Mouse (Mus musculus): ENCODE data around the gene Olfml2a. TPM values are rescaled to one million over a fixed set of nuclear protein-coding genes. Genes with fewer than 3 reads are reported as not detected.

The Olfml2a gene
- total and polyA plus RNA-seq, 3 experiments, result 0.12 to 0.33 TPM; not detected in 1

DNA sequence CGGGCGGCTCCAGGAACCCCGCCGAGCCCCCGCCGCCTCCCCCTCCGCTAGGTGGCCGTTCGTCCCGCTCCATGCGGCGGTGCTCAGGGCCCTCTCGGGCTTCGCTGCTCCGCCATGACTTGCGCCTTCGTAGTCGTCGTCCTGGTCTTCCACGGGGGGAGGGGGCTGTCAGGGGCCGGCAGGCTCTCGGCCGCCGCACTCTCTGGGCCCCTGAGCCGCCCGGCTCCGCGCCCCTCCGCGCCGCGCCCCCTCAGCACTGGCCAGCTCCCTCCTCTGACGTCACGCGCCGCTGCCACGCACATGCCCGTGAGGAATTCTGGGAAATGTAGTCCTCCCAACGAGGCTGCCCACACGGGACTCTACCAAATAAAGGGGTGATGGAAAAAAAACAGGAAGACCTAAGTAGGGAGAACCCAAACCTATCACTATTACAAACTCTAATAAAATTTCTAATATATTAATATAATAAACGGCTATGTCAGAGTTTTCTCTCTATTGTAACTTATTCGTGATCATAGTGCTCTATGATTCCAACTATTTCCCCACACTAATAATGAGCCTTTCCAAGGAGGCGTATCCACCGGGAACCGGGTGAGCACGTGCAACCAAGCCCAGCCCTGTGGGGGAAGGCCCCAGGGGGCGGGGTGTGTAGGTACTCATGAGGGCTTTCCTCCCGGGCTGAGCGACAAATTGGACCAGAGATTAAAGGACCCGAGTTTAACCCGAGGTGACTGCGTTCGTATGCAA lies 5.5 kb upstream of the Olfml2a start (continued):
- TF ChIP-seq ZNF384 (IDR thresholded peaks at IDR 0.05; ENCODE audit: low read depth, low read length) (peak; percentile 78), POLR2AphosphoS2 (IDR thresholded peaks at IDR 0.05; ENCODE audit: low read length) (no peak; the same call in 1 of the 2 replicates), MXI1 (IDR thresholded peaks at IDR 0.05; ENCODE audit: low read depth, low read length) (peak; percentile 97), GATA1 (IDR thresholded peaks at IDR 0.05; ENCODE audit: low read depth, low read length) (no peak)

DNA sequence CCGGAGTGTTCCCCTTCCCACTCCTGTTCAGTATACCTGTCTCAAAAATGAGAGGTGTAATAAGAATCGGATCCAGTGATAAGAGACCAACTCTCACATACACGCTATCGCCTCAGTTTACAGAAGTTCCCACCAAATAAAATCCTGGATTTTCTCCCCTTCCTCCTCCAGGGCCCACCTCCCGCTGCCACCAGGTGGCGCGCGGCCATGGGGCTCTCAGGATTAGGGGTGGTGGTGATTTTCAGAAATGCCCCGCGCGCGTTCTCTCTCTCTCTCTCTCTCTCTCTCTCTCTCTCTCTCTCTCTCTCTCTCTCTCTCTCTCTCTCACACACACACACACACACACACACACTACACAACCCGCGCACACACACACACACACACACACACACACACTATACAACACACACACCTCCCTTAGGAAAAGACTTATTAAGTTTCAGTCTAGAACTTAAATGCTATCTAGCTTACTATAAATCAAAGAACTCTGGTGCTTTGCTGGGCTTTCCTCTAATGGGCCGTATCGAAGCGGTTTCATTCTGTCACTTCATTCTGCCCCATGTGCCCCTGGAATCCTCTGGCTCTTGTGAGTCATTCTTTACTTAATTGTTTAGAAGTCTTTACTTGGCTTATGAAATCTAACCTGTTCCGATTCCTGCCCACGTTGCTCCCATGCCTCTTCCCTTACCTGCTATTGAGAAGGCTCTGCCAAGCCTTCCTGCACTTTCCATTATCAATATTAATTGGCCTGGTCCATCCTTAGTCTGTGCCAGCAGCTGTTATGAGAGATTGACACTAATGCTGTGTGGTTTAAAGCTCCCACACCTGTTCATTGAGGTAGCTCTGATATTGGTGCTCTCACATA lies 4.4 kb upstream of the Olfml2a start, which contains the start of gene Nr6a1:
Gene Nr6a1 (minus strand): TSS at position 574 of the 865 bp plus-strand sequence.
- Histone ChIP-seq H3K79me2 (ENCODE audit: control insufficient read depth, insufficient read depth, low read length, poor library complexity) (peaks cover 13% of the 10 kb centered on the region), H3K4me1 (ENCODE audit: control insufficient read depth in 1 of 2, insufficient read depth in 2 of 2, low read length in 2 of 2) (peaks cover 2 to 16% of the 10 kb centered on the region in 2 experiments; a peak in 3 of 4 replicates), H3K27me3 (ENCODE audit: control insufficient read depth in 1 of 2, insufficient read depth in 2 of 2, low read length in 2 of 2) (no peaks in the 10 kb centered on the region), H3K9me3 (replicated peaks; ENCODE audit: insufficient read depth, low read length) (no peaks in the 10 kb centered on the region), H3K4me3 (ENCODE audit: control insufficient read depth in 1 of 2, insufficient read depth in 1 of 2, low read depth in 2 of 2, low read length in 2 of 2) (peak within 1 kb of the TSS; percentile 48 to 71), H3K27ac (ENCODE audit: control insufficient read depth, low read depth, low read length) (peak within 1 kb of the TSS; percentile 57), H3K36me3 (ENCODE audit: control insufficient read depth in 1 of 2, insufficient read depth in 2 of 2, low read length in 2 of 2) (peaks cover 0 to 12% of the 10 kb centered on the region in 2 experiments; a peak in 2 of 4 replicates), H3K9ac (ENCODE audit: control insufficient read depth, low read depth, low read length, poor library complexity, severe bottlenecking) (peak within 1 kb of the TSS; percentile 61)
- peak; percentile 72; the same call in 1 of the 2 replicates for TF ChIP-seq MAZ (IDR thresholded peaks at IDR 0.05; ENCODE audit: low read depth, low read length)
- TF ChIP-seq RAD21 (IDR thresholded peaks at IDR 0.05; ENCODE audit: low read depth, low read length), result peak; percentile 62
- peak; percentile 73 to 96 (median 82) for TF ChIP-seq CTCF (IDR thresholded peaks at IDR 0.05 in 2 of 3, conservative IDR thresholded peaks at IDR 0.05 in 1 of 3; ENCODE audit: control insufficient read depth in 1 of 3, insufficient read depth in 1 of 3, low read depth in 2 of 3, low read length in 3 of 3, poor library complexity in 1 of 3, severe bottlenecking in 1 of 3)
- peak; percentile 35; the same call in 1 of the 2 replicates for TF ChIP-seq BHLHE40 (IDR thresholded peaks at IDR 0.05; ENCODE audit: borderline replicate concordance, low read depth, low read length)
- TF ChIP-seq ELF1 (IDR thresholded peaks at IDR 0.05; ENCODE audit: low read depth, low read length), result peak; percentile 29; the same call in 1 of the 2 replicates
- TF ChIP-seq JUND (IDR thresholded peaks at IDR 0.05; ENCODE audit: low read depth, low read length), result peak; percentile 94
- TF ChIP-seq SMC3 (IDR thresholded peaks at IDR 0.05; ENCODE audit: low read depth, low read length), result peak; percentile 96
- TF ChIP-seq MXI1 (IDR thresholded peaks at IDR 0.05; ENCODE audit: low read depth, low read length), result 0 out of 2 replicates have a peak, but pooled peaks have one; percentile 35
- TF ChIP-seq GABPA (IDR thresholded peaks at IDR 0.05; ENCODE audit: low read depth, low read length), result no peak
- TF ChIP-seq TCF12 (IDR thresholded peaks at IDR 0.05; ENCODE audit: low read depth, low read length), result no peak
- TF ChIP-seq ZC3H11A (IDR thresholded peaks at IDR 0.05; ENCODE audit: low read depth, low read length), result peak; percentile 72
- DNase-seq (ENCODE audit: low read depth, low spot score), result peak; percentile 85

DNA sequence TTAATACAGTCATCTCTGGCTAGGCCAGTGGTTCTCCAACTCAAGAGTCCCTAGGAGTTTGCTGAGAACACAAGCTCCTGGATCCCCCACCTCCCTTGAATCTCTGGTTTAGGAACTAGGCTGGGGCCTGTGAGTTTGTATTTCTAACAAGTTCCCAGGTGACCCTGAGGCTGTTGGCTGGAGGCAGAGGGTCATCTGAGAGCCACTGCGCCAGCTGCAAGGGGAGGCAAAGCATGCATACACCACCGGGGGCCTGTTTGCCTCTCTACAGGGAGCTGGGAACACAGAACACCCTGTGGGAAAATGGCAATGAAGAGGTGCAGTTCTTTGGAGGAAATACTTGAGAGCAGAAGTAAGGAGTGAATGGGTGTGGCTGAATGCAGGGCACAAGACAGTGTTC lies 1.5 kb upstream of the Olfml2a start:
- Histone ChIP-seq H3K79me2 (ENCODE audit: control insufficient read depth, insufficient read depth, low read length, poor library complexity) (peaks cover 9% of the 10 kb centered on the region), H3K9me3 (replicated peaks; ENCODE audit: insufficient read depth, low read length) (no peaks in the 10 kb centered on the region), H3K27me3 (ENCODE audit: control insufficient read depth in 1 of 2, insufficient read depth in 2 of 2, low read length in 2 of 2) (no peaks in the 10 kb centered on the region), H3K4me3 (ENCODE audit: control insufficient read depth in 1 of 2, insufficient read depth in 1 of 2, low read depth in 2 of 2, low read length in 2 of 2) (no peak overlapping the region), H3K9ac (ENCODE audit: control insufficient read depth, low read depth, low read length, poor library complexity, severe bottlenecking) (no peak overlapping the region), H3K36me3 (ENCODE audit: control insufficient read depth in 1 of 2, insufficient read depth in 2 of 2, low read length in 2 of 2) (peaks cover 0 to 3% of the 10 kb centered on the region in 2 experiments; a peak in 2 of 4 replicates), H3K27ac (ENCODE audit: control insufficient read depth, low read depth, low read length) (no peak overlapping the region), H3K4me1 (ENCODE audit: control insufficient read depth in 1 of 2, insufficient read depth in 2 of 2, low read length in 2 of 2) (peaks cover 2 to 12% of the 10 kb centered on the region in 2 experiments; a peak in 3 of 4 replicates)
- TF ChIP-seq ZMIZ1 (IDR thresholded peaks at IDR 0.05; ENCODE audit: low read depth, low read length), result no peak
- TF ChIP-seq MYB (IDR thresholded peaks at IDR 0.05; ENCODE audit: low read depth, low read length), result no peak
- no peak for TF ChIP-seq E2F4 (IDR thresholded peaks at IDR 0.05; ENCODE audit: borderline replicate concordance, low read depth, low read length)
- no peak for TF ChIP-seq CTCF (IDR thresholded peaks at IDR 0.05 in 2 of 3, conservative IDR thresholded peaks at IDR 0.05 in 1 of 3; ENCODE audit: control insufficient read depth in 1 of 3, insufficient read depth in 1 of 3, low read depth in 2 of 3, low read length in 3 of 3, poor library complexity in 1 of 3, severe bottlenecking in 1 of 3)
- TF ChIP-seq EP300 (IDR thresholded peaks at IDR 0.05; ENCODE audit: low read depth in 1 of 2, low read length in 2 of 2), result no peak
- TF ChIP-seq RCOR1 (IDR thresholded peaks at IDR 0.05; ENCODE audit: low read depth, low read length), result no peak
- TF ChIP-seq SMC3 (IDR thresholded peaks at IDR 0.05; ENCODE audit: low read depth, low read length), result no peak
- TF ChIP-seq RAD21 (IDR thresholded peaks at IDR 0.05; ENCODE audit: low read depth, low read length), result no peak
- no peak for TF ChIP-seq MAX (IDR thresholded peaks at IDR 0.05; ENCODE audit: low read length)
- no peak for TF ChIP-seq POLR2AphosphoS2 (IDR thresholded peaks at IDR 0.05; ENCODE audit: low read length)
- TF ChIP-seq TBP (IDR thresholded peaks at IDR 0.05; ENCODE audit: low read depth, low read length), result no peak
- TF ChIP-seq USF2 (IDR thresholded peaks at IDR 0.05; ENCODE audit: borderline replicate concordance in 1 of 2, insufficient read depth in 1 of 2, low read depth in 1 of 2, low read length in 2 of 2), result no peak
- no peak for DNase-seq (ENCODE audit: low read depth, low spot score)

Measured in MEL (cell line).